Mouse (Mus musculus) ovary, postnatal 36 days (tissue): ENCODE results near the gene 1190002N15Rik.
A peak's percentile ranks its signal among the peaks of the same experiment; 100 is the strongest.

ENCODE experiments used
- DNase-seq: peaks from one replicate; pipeline ENCODE4 v3.0.0; 2022; ENCODE audit warnings: low spot score, mixed read lengths

1190002N15Rik gene

DNA sequence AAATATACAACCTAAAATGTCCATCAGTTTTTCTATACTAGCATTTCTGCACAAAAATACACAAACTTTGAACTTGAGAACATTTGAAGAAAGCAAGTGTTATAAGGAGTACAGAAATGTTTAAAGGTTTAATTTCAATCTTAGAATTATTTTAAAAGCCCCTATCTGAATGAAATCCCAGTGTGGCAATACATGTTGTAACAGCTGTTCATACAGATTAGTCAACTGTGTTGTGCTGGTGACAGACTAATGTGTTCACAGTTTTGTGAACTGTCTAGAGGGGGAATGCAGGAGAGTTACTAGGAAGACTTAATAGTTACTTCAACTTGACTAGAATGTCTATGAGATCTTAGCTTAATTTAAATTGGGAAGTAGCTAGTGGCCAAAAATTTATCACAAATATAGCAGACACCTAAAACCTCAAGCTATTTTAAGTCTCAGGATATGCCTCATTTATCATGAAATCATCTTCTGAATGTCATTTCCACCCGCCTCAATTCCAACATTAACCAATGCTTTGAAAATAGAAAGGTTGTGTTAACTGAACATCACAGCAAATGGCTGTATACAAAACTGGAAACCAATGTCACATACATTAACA is 8.6 kb downstream of the 1190002N15Rik start:
- no peak for DNase-seq

DNA sequence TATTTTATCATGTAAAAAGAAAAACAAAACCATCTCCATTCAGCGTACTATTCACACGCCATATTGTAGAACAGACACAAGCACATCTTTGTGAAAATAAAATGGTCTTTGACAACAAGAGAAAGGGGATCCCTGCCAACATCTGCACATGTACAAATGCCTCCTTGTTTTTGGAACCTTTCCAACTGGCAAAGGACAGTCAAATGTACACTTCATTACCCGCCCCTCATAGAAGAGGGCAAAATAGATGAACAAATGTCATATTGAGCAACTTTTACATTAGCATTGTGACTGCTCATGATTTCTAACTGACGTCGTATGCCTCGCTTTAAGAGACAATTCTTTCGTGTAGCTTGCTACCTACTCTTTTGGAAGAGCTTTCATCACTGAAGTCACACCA is 11.4 kb downstream of the 1190002N15Rik start:
- DNase-seq = no peak

DNA sequence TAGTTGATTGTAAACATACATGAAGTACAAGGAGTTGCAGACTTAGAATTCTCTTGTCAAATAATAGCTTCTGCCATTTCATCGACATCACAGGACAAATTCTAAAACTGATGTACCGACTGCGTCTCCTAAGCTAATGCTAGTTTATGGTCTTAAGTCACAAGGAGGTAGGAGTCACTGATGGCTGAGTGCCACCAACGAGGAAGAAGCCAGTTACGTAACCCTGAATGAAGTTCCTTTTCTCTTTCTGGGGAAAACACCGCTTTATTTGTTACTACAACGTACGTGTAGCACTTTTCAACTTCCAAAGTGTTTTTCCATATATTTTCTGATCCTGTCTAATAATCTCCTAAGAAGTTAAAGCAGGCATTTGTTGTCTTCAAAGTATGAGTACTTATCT is 25.6 kb downstream of the 1190002N15Rik start:
- DNase-seq = no peak

DNA sequence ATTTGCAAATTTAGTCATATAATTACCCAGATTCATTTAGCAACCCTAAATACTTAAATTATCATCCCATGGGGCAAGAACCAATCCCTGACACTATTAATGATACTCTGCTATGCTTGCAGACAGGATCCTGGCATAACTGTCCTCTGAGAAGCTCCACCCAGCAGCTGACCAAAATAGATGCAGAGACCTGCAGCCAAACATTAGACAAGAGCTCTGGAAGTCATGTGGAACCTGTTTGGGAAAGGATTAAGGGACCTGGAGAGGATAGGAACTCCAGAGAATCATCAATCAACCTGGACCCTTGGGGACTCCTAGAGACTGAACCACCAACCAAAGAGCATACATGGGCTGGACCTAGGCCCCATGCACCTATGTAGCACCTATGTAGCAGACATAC is 26.7 kb downstream of the 1190002N15Rik start:
- no peak for DNase-seq

DNA sequence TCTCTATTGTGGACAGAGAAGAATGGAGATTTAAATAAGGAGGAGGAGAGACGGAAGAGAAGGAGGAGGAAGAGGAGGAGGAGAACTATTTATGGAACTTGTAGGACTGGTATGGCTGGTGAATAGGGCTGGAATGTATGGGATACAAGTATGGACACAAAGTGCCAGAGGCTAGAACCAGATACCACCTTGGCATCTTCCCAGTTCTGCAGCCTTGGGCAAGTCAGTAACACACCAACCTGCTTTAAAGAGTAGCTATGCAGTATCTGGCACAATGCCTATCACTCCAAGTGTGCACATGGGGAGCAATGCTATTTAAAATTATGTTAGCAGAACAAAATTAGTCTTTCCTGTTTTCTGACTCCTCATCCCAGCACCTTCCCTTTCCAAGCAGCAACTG is 30.9 kb downstream of the 1190002N15Rik start:
- no peak for DNase-seq

DNA sequence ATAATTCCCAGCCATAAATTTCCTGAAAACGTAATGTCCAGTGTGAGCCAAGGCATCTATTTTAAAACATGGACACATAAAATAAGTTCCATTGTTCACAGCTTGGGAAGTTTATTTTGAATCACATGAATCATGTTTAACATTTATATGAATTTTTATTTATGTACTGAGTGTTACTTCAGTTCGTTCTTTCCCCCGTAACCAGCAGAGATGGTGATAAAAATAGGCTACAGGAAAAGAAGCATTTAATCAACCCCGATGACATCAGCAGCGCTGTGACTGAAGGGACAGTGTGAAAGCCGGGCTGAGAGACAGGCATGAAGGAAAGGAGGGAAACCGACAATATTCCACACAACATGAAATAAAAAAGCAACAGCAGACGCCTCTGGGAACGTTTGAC is 46.4 kb downstream of the 1190002N15Rik start:
- no peak for DNase-seq

DNA sequence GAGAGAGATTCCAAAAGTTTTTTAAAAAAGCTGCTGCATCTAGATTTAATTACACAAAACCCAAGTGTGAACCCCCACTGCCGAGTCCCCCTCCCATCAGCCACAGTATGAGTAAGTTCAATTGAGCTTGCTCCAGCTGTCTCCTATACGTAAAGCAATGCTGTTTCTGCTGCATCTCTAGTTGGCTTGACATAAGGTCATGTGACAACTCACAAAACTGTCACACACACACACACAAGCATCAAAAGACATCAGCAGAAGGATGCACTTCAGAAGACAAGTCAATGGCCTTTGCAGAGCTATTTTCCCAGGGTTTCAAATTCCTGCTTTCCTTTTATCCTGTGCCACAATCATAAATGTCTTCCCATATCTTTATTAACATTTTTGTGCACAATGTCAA is 49.9 kb downstream of the 1190002N15Rik start:
- no peak for DNase-seq

DNA sequence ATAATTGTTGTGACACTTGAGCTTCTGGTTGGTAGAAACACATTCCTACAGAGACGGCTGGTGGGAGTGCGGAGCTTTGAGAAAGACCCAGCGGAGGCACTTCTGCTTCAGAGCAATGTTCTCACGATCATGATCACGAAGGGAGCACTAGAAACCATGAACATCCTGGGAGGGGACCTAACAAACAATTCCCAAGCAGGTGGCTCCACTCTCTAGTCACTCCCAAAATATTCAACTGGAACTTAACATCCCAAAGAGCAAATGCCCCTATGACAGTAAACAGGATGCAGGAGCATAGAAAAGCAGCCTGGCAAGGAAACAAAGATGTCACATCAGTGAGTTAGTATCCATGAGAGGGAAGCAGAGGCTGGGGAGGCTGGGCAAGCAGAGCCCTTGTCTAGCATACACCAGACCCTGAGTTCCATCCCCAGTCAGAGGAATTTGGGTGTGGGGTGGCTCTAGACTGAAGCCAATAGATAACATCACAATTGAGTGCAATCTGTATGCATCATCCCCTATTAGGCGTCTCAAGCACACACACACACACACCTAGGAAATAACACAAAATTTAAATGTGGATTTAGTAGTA is 54.5 kb downstream of the 1190002N15Rik start:
- DNase-seq = no peak

DNA sequence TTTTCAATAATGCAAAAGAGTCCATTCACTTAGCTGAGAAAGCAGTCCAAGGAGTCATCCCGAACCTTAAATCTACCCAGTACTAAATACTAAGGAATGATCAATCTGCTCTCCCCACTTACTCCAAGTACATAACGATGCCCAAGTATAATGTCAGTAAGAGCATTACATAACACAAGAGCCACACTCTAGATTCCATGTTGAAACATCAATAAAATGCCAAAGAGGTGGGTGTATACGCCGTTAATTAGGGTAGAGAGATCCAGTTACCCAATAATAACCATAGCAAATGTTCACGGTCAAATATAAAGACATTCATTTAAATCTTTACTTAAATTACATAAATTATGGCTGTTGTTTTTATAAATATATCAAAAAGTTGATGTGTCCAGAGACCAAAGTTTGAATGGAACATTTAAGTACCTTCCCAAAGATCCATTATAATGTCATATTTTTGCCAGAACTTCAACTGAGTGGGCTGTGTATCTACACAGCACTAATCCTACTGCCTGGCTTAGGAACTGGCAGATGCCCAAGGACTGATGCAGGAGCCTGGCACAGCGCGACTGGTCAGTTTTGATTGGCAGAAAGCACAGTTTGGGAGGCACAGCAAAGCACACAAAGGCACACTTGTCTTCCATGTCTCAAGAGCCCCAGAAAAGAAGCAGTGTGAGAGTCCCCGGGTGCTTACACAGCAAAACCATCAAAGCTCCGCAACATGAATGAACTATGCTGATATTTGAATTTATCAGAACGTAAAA is 55.5 kb downstream of the 1190002N15Rik start:
- peak; percentile 16 for DNase-seq

DNA sequence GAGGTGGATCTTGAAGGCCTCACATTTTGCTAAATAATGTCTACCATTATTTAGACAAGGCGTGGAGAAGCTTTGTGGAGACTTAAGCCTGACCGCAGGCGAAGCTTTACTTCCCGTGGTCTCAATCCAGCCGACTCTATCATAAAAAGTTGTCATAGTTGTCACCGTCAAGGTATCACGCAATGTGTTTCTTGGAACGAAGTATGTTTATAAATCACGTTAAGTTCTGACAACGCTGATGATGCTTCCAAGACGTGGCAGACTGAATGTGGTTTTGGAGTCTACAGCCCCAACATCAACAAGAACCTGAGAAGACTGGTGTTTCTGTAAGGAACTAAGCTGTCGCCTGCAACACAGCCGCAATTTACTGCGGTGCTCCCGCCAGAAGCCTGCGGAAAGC is 56.8 kb downstream of the 1190002N15Rik start:
- DNase-seq = no peak

DNA sequence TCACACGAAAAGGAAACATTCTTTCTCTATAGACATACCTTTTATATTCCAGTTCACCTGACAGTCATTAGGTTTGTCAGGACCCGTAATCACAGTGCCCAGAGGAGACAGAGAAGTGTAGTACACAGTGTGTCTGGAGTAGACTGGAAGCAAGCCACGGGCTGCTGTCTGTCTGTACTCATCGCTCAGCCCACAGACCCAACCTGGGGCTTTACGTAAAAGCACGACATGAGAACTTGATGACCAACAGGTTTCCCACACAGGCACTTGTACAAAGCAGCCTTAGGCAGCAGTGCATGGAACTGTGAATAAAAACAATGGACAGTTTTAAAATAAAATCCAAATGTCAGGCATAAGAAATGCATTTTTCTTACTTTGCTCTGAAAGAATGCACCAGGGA is 58.5 kb downstream of the 1190002N15Rik start:
- DNase-seq = no peak

DNA sequence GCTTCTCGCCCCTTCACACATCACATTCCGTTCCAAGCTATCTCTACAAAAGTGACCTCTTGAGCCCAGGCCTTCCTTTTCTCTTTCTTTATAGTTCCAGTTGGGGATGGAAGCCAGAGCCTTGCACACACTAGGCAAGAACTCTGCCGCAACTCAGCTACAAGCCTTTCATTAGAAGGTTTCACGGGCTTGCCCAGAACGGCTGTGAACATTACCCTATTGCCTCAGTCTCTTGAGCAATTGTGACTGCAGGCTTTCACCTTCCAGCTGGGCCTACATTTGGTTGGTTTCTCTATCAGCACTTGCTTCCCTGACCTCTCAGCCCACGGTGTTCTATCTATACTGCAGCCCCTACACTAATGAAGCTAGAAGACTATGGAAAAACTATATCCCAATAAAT is 58.9 kb downstream of the 1190002N15Rik start:
- no peak for DNase-seq

DNA sequence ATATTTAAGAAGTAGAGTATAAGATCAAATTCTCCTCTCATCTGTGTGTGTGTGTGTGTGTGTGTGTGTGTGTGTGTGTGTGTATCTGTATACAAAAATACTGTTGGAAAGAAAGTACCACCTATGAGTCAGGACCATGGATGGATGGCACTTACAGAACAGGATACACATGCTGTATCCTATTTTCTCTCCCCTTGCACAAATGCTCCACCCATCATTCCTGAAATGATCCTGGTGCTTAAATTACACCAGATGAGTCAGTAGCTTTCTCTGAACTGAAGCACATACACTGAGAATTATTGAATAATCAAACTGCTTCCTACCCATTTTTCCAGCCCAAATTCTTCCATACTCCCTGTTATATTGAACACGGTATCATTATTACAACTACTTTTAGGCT is 61.9 kb downstream of the 1190002N15Rik start:
- no peak for DNase-seq

DNA sequence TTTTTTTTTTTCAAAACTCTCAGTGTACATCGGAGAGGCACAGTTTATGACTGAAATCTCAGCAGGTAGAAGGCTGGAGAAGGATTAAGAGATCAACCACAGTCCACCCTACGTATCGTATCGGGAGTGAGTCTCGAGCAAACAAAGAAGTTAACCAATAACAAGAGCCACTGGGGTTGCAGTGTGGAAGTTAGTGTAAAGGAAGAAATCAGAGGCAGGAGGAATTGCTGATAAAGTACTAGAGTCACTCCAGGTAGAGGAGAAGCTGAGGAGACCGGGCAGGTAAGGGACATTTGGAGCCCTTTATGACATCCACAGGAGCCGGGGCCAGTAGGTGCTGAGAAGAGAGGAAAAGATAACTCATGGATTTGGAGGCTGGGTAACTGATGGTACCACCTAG is 64.0 kb downstream of the 1190002N15Rik start:
- no peak for DNase-seq

DNA sequence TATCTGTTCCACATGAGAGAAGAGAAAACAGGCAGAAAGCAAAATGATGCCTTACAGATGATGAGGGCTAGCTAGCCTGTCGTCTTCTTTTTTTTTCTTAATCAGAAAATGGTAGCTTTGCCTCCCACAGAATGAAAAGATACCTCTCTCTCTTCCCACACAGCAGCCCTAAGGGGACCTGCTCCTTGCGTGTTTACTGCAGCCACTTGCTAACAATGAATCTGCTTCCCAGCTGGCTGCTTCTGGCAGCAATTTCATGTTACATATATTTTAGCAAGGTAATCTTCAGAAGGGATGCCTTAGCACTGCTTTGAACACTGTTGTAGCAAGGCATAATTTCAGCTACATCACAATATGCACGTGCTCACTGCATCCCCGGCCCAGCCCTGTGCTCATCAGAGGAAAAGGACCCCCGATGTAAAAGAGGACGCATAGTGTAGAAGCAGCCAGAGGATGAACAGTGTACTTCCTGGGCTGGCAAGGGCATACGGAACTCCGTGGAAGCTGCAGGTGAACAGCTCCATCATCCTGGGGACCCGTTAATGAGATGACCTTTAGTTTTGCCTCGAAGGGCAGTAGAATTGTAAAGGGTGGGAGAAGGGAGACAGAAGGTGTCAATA is 64.8 kb downstream of the 1190002N15Rik start:
- DNase-seq = no peak

DNA sequence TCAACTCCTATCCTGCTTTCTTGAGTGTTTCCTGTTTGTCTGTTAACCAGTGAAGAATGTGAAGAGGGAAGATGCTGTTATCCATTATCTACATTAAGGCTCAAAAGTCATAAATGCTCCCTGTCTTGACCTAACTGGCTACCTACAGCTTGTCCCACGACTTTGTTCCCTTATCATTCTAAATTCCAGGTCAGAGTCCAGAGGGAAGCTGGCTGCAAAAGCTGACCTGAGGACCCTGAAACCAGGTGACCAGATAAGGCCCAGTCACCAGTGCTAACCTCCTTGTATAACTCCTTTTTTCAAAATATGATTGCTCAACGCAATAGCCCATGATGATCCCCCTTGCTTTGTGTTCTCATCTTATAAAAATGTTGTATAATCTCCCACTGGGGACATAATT is 66.4 kb downstream of the 1190002N15Rik start:
- no peak for DNase-seq
